Mouse (Mus musculus): ENCODE results near the gene Prkar2b. TPM values are rescaled to one million over a fixed set of nuclear protein-coding genes. Genes with fewer than 3 reads are reported as not detected.

The Prkar2b gene
- polyA plus RNA-seq, 1 experiment from 2014 or later = 34.0 TPM

- no peak for TF ChIP-seq EP300 (IDR thresholded peaks at IDR 0.05; ENCODE audit: low read depth)
- no peak for TF ChIP-seq CTCF (IDR thresholded peaks at IDR 0.05; ENCODE audit: low read depth)
- Histone ChIP-seq H3K27ac (ENCODE audit: low read depth) (no peak overlapping the region), H3K4me3 (ENCODE audit: low read depth, low read length) (no peak overlapping the region), H3K9me3 (ENCODE audit: low read length) (no peaks in the 10 kb centered on the region), H3K9ac (replicated peaks) (no peak overlapping the region), H3K36me3 (replicated peaks; ENCODE audit: insufficient read depth, low read length) (peaks cover 4% of the 10 kb centered on the region; the same call in 1 of the 2 replicates), H3K4me1 (ENCODE audit: insufficient read depth) (peaks cover 9% of the 10 kb centered on the region), H3K27me3 (ENCODE audit: insufficient read depth, low read length) (no peaks in the 10 kb centered on the region), H3K4me2 (ENCODE audit: low read depth, low read length) (no peak overlapping the region)
- ATAC-seq = no peak
- 81% methylated on average over 12 of the region's 12 CpGs for WGBS (ENCODE audit: insufficient replicate concordance)
- no peak for DNase-seq
Observed at GRCm38 (mm10) chr12:31977613-31978195, 83.4 kb downstream of the Prkar2b start.

- TF ChIP-seq EP300 (IDR thresholded peaks at IDR 0.05; ENCODE audit: low read depth) (no peak), CTCF (IDR thresholded peaks at IDR 0.05; ENCODE audit: low read depth) (peak; percentile 60)
- Histone ChIP-seq H3K4me2 (ENCODE audit: low read depth, low read length) (no peak overlapping the region), H3K4me1 (ENCODE audit: insufficient read depth) (peaks cover 11% of the 10 kb centered on the region), H3K36me3 (replicated peaks; ENCODE audit: insufficient read depth, low read length) (0 out of 2 replicates have a peak, but pooled peaks cover 1% of the 10 kb centered on the region), H3K4me3 (ENCODE audit: low read depth, low read length) (no peak overlapping the region), H3K27ac (ENCODE audit: low read depth) (no peak overlapping the region), H3K27me3 (ENCODE audit: insufficient read depth, low read length) (no peaks in the 10 kb centered on the region), H3K9me3 (ENCODE audit: low read length) (no peaks in the 10 kb centered on the region), H3K9ac (replicated peaks) (no peak overlapping the region)
- 54% methylated on average over 7 of the region's 7 CpGs for WGBS (ENCODE audit: insufficient replicate concordance)
- ATAC-seq (no peak), DNase-seq (peak; percentile 34)
Observed at GRCm38 (mm10) chr12:31976544-31976943, 84.6 kb downstream of the Prkar2b start.

- no peak overlapping the region for H3K4me3 ChIP-seq (ENCODE audit: low read depth, low read length)
- 0 out of 2 replicates have a peak, but pooled peaks cover 3% of the 10 kb centered on the region for H3K36me3 ChIP-seq (replicated peaks; ENCODE audit: insufficient read depth, low read length)
- peak overlapping the region; percentile 31 for H3K9ac ChIP-seq (replicated peaks)
- WGBS (ENCODE audit: insufficient replicate concordance) = 44% methylated on average over 13 of the region's 13 CpGs
- TF ChIP-seq CTCF (IDR thresholded peaks at IDR 0.05; ENCODE audit: low read depth) = no peak
- peak; percentile 96 for TF ChIP-seq EP300 (IDR thresholded peaks at IDR 0.05; ENCODE audit: low read depth)
- peak overlapping the region; percentile 96 for H3K27ac ChIP-seq (ENCODE audit: low read depth)
- ATAC-seq (peak; percentile 99), DNase-seq (peak; percentile 94)
- peaks cover 11% of the 10 kb centered on the region for H3K4me1 ChIP-seq (ENCODE audit: insufficient read depth)
- no peaks in the 10 kb centered on the region for H3K27me3 ChIP-seq (ENCODE audit: insufficient read depth, low read length)
- peak overlapping the region; percentile 40; the same call in 1 of the 2 replicates for H3K4me2 ChIP-seq (ENCODE audit: low read depth, low read length)
- H3K9me3 ChIP-seq (ENCODE audit: low read length) = no peaks in the 10 kb centered on the region
Observed at GRCm38 (mm10) chr12:31973473-31974172, 87.5 kb downstream of the Prkar2b start.

- Histone ChIP-seq H3K9ac (replicated peaks) (no peak overlapping the region), H3K4me2 (ENCODE audit: low read depth, low read length) (no peak overlapping the region), H3K27me3 (ENCODE audit: insufficient read depth, low read length) (no peaks in the 10 kb centered on the region), H3K9me3 (ENCODE audit: low read length) (no peaks in the 10 kb centered on the region), H3K4me3 (ENCODE audit: low read depth, low read length) (no peak overlapping the region), H3K36me3 (replicated peaks; ENCODE audit: insufficient read depth, low read length) (peaks cover 5% of the 10 kb centered on the region; the same call in 1 of the 2 replicates), H3K27ac (ENCODE audit: low read depth) (no peak overlapping the region), H3K4me1 (ENCODE audit: insufficient read depth) (peaks cover 11% of the 10 kb centered on the region)
- no peak for ATAC-seq
- no peak for DNase-seq
- TF ChIP-seq EP300 (IDR thresholded peaks at IDR 0.05; ENCODE audit: low read depth) (no peak), CTCF (IDR thresholded peaks at IDR 0.05; ENCODE audit: low read depth) (no peak)
- WGBS (ENCODE audit: insufficient replicate concordance) = 89% methylated on average over 8 of the region's 8 CpGs
Observed at GRCm38 (mm10) chr12:31971547-31971946, 89.5 kb downstream of the Prkar2b start.

DNA sequence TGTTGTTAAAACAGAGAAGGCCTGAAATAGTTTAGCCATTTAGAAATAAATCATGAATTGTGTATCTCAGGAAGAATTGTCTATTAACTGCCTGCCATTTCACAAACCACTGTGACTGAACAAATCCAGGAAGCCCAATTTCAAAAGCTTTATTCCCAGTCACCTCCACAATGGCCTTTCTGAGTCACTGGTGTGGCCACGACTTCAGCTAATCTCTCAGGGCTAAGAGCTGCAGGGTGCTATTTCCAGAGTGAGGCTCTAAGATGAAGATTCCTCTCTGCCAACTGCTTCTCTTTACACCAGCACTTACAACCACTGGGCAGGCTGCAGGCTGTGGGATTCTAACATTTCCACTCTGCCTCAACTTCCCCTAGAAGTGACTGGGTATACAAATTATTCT is 92.0 kb downstream of the Prkar2b start:
- ATAC-seq = no peak
- Histone ChIP-seq H3K4me3 (ENCODE audit: low read depth, low read length) (no peak overlapping the region), H3K36me3 (replicated peaks; ENCODE audit: insufficient read depth, low read length) (peaks cover 11% of the 10 kb centered on the region), H3K27me3 (ENCODE audit: insufficient read depth, low read length) (no peaks in the 10 kb centered on the region), H3K9ac (replicated peaks) (no peak overlapping the region), H3K4me1 (ENCODE audit: insufficient read depth) (peaks cover 22% of the 10 kb centered on the region), H3K4me2 (ENCODE audit: low read depth, low read length) (no peak overlapping the region), H3K27ac (ENCODE audit: low read depth) (no peak overlapping the region), H3K9me3 (ENCODE audit: low read length) (no peaks in the 10 kb centered on the region)
- WGBS (ENCODE audit: insufficient replicate concordance) = 36% methylated on average over 1 of the region's 1 CpGs
- TF ChIP-seq CTCF (IDR thresholded peaks at IDR 0.05; ENCODE audit: low read depth) = no peak
- TF ChIP-seq EP300 (IDR thresholded peaks at IDR 0.05; ENCODE audit: low read depth) = no peak
- DNase-seq = no peak

GRCm38 (mm10) chr12:31967536-31967935 is 93.6 kb downstream of the Prkar2b start:
- H3K36me3 ChIP-seq (replicated peaks; ENCODE audit: insufficient read depth, low read length) = peaks cover 14% of the 10 kb centered on the region
- WGBS (ENCODE audit: insufficient replicate concordance) = 3% methylated on average over 2 of the region's 2 CpGs
- H3K9me3 ChIP-seq (ENCODE audit: low read length) = no peaks in the 10 kb centered on the region
- ATAC-seq (peak; percentile 51), DNase-seq (peak; percentile 55)
- peak; percentile 79; the same call in 1 of the 2 replicates for TF ChIP-seq EP300 (IDR thresholded peaks at IDR 0.05; ENCODE audit: low read depth)
- peak; percentile 99 for TF ChIP-seq CTCF (IDR thresholded peaks at IDR 0.05; ENCODE audit: low read depth)
- H3K27ac ChIP-seq (ENCODE audit: low read depth) = peak overlapping the region; percentile 81; the same call in 1 of the 2 replicates
- no peaks in the 10 kb centered on the region for H3K27me3 ChIP-seq (ENCODE audit: insufficient read depth, low read length)
- H3K4me2 ChIP-seq (ENCODE audit: low read depth, low read length) = no peak overlapping the region
- peaks cover 11% of the 10 kb centered on the region for H3K4me1 ChIP-seq (ENCODE audit: insufficient read depth)
- no peak overlapping the region for H3K4me3 ChIP-seq (ENCODE audit: low read depth, low read length)
- no peak overlapping the region for H3K9ac ChIP-seq (replicated peaks)
